Mouse (Mus musculus): ENCODE data around the gene Pbx3. TPM values are rescaled to one million over a fixed set of nuclear protein-coding genes. Genes with fewer than 3 reads are reported as not detected.

Gene Pbx3
- polyA plus RNA-seq, 1 experiment from 2014 or later = 56.6 TPM

GRCm38 (mm10) chr2:34240885-34241284, 132.1 kb downstream of the Pbx3 start:
- no peaks in the 10 kb centered on the region for H3K36me3 ChIP-seq
- no peaks in the 10 kb centered on the region for H3K27me3 ChIP-seq (ENCODE audit: insufficient read depth, poor library complexity, severe bottlenecking)
- peaks cover 38% of the 10 kb centered on the region for H3K4me1 ChIP-seq (replicated peaks)
- no peak overlapping the region for H3K4me3 ChIP-seq
- DNase-seq (ENCODE audit: low spot score) = no peak
- H3K9me3 ChIP-seq = no peaks in the 10 kb centered on the region
- no peak overlapping the region for H3K27ac ChIP-seq

- no peak overlapping the region for H3K4me3 ChIP-seq
- DNase-seq (ENCODE audit: low spot score) = no peak
- H3K9me3 ChIP-seq = no peaks in the 10 kb centered on the region
- H3K4me1 ChIP-seq (replicated peaks) = peaks cover 50% of the 10 kb centered on the region
- no peaks in the 10 kb centered on the region for H3K36me3 ChIP-seq
- H3K27me3 ChIP-seq (ENCODE audit: insufficient read depth, poor library complexity, severe bottlenecking) = no peaks in the 10 kb centered on the region
- 57% methylated on average over 4 of the region's 4 CpGs for WGBS
- H3K27ac ChIP-seq = no peak overlapping the region
These were observed 133.6 kb downstream of the Pbx3 start for GRCm38 (mm10) chr2:34239315-34239858.

DNA sequence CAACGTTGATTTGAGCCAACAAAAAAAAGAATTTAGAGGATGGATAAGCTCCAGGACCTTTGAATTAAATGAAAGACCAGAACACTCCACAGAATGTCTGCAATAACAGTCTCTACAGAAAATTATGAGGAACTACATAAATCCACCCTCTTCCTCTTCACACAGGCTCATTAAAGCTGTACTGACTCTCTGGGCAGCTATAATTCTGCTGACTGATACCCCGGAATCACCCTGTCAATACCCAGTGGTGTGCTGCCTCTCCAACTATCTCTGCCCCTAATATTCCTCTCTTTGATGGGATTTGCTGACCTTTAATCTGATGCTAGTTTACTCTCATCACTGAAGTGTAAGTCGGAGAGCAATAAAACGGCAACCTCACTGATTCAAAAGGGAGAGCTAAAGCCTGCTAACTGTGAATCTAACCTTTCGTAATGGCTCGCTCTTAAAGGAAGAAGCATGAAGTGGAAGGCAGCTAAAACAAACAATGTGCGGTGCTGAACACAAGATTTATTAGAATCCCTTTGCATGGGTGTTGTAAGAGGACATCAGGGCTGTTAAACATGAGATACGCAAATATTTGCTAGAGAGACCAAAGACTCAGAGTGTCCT, 137.4 kb downstream of the Pbx3 start:
- Histone ChIP-seq H3K4me3 (no peak overlapping the region), H3K9me3 (no peaks in the 10 kb centered on the region), H3K36me3 (no peaks in the 10 kb centered on the region), H3K27ac (no peak overlapping the region), H3K27me3 (ENCODE audit: insufficient read depth, poor library complexity, severe bottlenecking) (no peaks in the 10 kb centered on the region), H3K4me1 (replicated peaks) (peaks cover 68% of the 10 kb centered on the region)
- WGBS = 74% methylated on average over 8 of the region's 8 CpGs
- DNase-seq (ENCODE audit: low spot score) = no peak

DNA sequence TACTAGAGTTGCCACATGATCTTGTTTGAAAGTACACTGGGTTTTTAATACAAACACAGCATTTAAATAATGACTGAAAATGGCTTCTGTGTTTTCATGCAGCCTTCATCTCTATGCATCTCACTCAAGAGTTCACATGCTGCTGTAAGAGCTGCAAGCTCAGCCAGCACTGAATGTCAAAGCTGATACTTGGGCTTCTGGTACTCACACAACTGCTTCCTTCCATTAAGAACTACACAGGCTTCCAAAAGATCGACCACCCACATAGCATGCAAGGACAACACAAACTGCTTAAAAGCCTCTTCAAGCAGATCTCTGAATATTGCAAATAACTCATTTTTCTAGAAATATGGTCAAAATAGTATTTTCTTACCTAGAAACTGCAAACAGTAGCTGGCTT, 138.7 kb downstream of the Pbx3 start:
- Histone ChIP-seq H3K4me1 (replicated peaks) (peaks cover 63% of the 10 kb centered on the region), H3K27ac (no peak overlapping the region), H3K9me3 (no peaks in the 10 kb centered on the region), H3K36me3 (no peaks in the 10 kb centered on the region), H3K27me3 (ENCODE audit: insufficient read depth, poor library complexity, severe bottlenecking) (no peaks in the 10 kb centered on the region), H3K4me3 (no peak overlapping the region)
- DNase-seq (ENCODE audit: low spot score) = no peak
- 65% methylated on average over 1 of the region's 1 CpGs for WGBS

DNA sequence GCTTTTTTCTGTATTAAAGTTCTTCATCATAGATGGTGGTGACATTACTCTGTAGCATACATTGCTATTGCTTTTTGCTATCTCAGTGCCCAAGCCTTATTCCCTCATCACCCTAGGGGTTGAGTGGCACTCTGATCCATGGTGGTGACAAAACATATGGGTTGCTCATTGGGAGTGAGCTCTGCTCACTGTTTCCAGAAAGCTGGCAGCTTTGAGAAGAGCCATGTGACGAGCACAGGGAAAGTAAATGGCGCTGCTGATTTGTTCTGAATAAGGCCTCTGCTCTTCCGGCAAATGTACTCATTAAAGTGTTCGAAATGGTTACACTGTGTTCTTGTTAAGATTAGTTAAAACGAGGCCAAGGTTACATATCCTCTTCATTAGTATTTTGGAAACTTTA, 139.7 kb downstream of the Pbx3 start:
- H3K27ac ChIP-seq = no peak overlapping the region
- 86% methylated on average over 5 of the region's 5 CpGs for WGBS
- no peaks in the 10 kb centered on the region for H3K27me3 ChIP-seq (ENCODE audit: insufficient read depth, poor library complexity, severe bottlenecking)
- H3K4me1 ChIP-seq (replicated peaks) = peaks cover 62% of the 10 kb centered on the region
- H3K4me3 ChIP-seq = no peak overlapping the region
- DNase-seq (ENCODE audit: low spot score) = no peak
- H3K36me3 ChIP-seq = no peaks in the 10 kb centered on the region
- H3K9me3 ChIP-seq = no peaks in the 10 kb centered on the region

DNA sequence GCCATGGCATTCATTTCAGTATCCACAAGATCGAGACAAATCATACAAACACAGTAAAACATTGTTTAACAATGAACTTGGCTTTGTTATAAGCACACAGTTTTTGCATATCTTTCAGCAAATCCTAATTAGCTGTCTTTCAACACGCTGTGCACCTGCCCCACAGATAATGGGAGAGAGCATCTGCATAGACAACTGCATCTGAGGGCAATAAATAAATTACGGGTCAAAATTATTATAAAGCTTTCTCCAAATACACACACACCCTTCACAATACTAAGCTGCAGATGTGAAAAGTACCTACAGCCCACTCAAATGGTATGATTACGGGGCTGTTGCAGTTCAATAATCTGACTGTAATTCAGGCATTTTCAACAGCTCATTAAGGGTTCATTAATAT, 145.3 kb downstream of the Pbx3 start:
- H3K27ac ChIP-seq = no peak overlapping the region
- peaks cover 16% of the 10 kb centered on the region for H3K36me3 ChIP-seq
- no peak overlapping the region for H3K4me3 ChIP-seq
- no peak for DNase-seq (ENCODE audit: low spot score)
- no peaks in the 10 kb centered on the region for H3K27me3 ChIP-seq (ENCODE audit: insufficient read depth, poor library complexity, severe bottlenecking)
- H3K4me1 ChIP-seq (replicated peaks) = peaks cover 49% of the 10 kb centered on the region
- WGBS = 87% methylated on average over 4 of the region's 4 CpGs
- no peaks in the 10 kb centered on the region for H3K9me3 ChIP-seq

DNA sequence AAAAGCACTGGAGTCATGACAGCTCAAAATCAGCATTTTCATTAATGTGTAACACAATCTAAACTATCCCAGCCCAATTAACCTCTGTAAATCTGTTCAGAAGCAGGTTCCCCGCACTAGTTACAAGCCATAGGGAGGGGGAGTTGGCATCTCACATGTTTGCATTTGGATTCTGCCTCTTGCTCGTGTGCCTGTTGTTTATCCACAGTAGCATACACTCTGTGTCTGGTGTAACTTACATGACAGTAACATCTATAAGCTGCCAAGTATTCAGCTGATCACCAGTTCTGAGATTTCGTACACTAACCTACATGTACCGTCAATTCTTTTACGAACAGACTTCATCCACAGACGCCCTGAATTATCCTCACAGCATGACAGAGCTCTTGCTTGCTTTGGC, 147.5 kb downstream of the Pbx3 start:
- Histone ChIP-seq H3K36me3 (peaks cover 18% of the 10 kb centered on the region), H3K27me3 (ENCODE audit: insufficient read depth, poor library complexity, severe bottlenecking) (no peaks in the 10 kb centered on the region), H3K4me1 (replicated peaks) (peaks cover 33% of the 10 kb centered on the region), H3K4me3 (no peak overlapping the region), H3K9me3 (no peaks in the 10 kb centered on the region), H3K27ac (no peak overlapping the region)
- WGBS = 66% methylated on average over 6 of the region's 6 CpGs
- no peak for DNase-seq (ENCODE audit: low spot score)

- WGBS = 85% methylated on average over 3 of the region's 3 CpGs
- DNase-seq (ENCODE audit: low spot score) = no peak
- no peaks in the 10 kb centered on the region for H3K27me3 ChIP-seq (ENCODE audit: insufficient read depth, poor library complexity, severe bottlenecking)
- no peak overlapping the region for H3K27ac ChIP-seq
- H3K4me1 ChIP-seq (replicated peaks) = peaks cover 11% of the 10 kb centered on the region
- H3K9me3 ChIP-seq = no peaks in the 10 kb centered on the region
- no peak overlapping the region for H3K4me3 ChIP-seq
- peaks cover 18% of the 10 kb centered on the region for H3K36me3 ChIP-seq
These were observed 151.5 kb downstream of the Pbx3 start for GRCm38 (mm10) chr2:34221477-34221876.

DNA sequence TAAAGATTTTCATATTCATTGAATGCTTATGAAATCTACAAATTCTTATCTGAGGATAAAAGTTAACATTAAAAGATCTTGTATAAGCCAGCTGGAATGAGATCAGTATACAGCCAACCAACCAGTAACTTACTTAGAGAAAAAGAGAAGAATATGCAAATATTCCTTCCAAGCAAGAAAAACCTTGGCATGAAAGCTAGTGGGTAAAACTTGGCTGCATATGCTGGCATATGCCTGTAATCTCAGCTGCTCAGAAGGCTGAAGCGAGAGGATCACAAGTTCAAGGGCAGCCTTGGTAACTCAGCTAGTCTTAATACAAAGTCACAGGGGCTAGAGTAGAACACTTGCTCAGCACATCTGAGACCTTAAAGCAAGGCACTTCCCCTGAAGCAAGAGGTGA, 153.8 kb downstream of the Pbx3 start:
- Histone ChIP-seq H3K9me3 (no peaks in the 10 kb centered on the region), H3K4me3 (no peak overlapping the region), H3K4me1 (replicated peaks) (no peaks in the 10 kb centered on the region), H3K36me3 (peaks cover 15% of the 10 kb centered on the region), H3K27ac (no peak overlapping the region), H3K27me3 (ENCODE audit: insufficient read depth, poor library complexity, severe bottlenecking) (no peaks in the 10 kb centered on the region)
- WGBS = 94% methylated on average over 1 of the region's 1 CpGs
- DNase-seq (ENCODE audit: low spot score) = no peak

- 90% methylated on average over 5 of the region's 5 CpGs for whole genome bisulfite sequencing
- DNase-seq (ENCODE audit: low spot score) = no peak
- H3K4me3 ChIP-seq = no peak overlapping the region
- H3K36me3 ChIP-seq = peaks cover 14% of the 10 kb centered on the region
- no peaks in the 10 kb centered on the region for H3K4me1 ChIP-seq (replicated peaks)
- H3K27ac ChIP-seq = no peak overlapping the region
- no peaks in the 10 kb centered on the region for H3K27me3 ChIP-seq (ENCODE audit: insufficient read depth, poor library complexity, severe bottlenecking)
- H3K9me3 ChIP-seq = no peaks in the 10 kb centered on the region
These were observed 155.3 kb downstream of the Pbx3 start for GRCm38 (mm10) chr2:34217596-34217995.

GRCm38 (mm10) chr2:34215496-34215895, 157.4 kb downstream of the Pbx3 start:
- Histone ChIP-seq H3K27ac (no peak overlapping the region), H3K9me3 (no peaks in the 10 kb centered on the region), H3K4me1 (replicated peaks) (no peaks in the 10 kb centered on the region), H3K36me3 (peaks cover 32% of the 10 kb centered on the region), H3K4me3 (no peak overlapping the region), H3K27me3 (ENCODE audit: insufficient read depth, poor library complexity, severe bottlenecking) (no peaks in the 10 kb centered on the region)
- no peak for DNase-seq (ENCODE audit: low spot score)
- WGBS = 84% methylated on average over 5 of the region's 5 CpGs

GRCm38 (mm10) chr2:34212418-34212817, 160.5 kb downstream of the Pbx3 start:
- Histone ChIP-seq H3K4me1 (replicated peaks) (no peaks in the 10 kb centered on the region), H3K27me3 (ENCODE audit: insufficient read depth, poor library complexity, severe bottlenecking) (no peaks in the 10 kb centered on the region), H3K36me3 (peaks cover 46% of the 10 kb centered on the region), H3K4me3 (no peak overlapping the region), H3K9me3 (no peaks in the 10 kb centered on the region), H3K27ac (no peak overlapping the region)
- 92% methylated on average over 1 of the region's 1 CpGs for WGBS
- DNase-seq (ENCODE audit: low spot score) = no peak

DNA sequence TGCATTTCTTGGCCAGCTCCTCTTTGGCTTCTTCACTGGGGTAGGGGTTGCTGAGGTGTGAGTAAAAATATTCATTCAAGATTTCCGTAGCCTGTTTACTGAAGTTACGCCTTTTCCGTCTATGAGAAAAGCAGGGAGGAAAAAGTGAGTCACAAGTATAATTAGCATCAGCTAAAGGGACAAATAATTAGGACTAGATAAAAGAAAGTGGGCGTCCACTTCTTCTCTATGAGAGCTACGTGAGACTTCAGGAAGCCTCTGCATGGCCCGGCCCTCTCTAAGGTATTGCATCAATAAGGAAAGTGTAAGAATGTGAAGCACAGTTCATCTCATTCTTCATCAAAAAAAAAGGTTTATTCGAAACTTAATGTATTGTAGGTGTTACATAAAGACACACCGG, 168.1 kb downstream of the Pbx3 start:
- Histone ChIP-seq H3K27ac (no peak overlapping the region), H3K27me3 (ENCODE audit: insufficient read depth, poor library complexity, severe bottlenecking) (no peaks in the 10 kb centered on the region), H3K4me1 (replicated peaks) (no peaks in the 10 kb centered on the region), H3K36me3 (peaks cover 48% of the 10 kb centered on the region), H3K4me3 (no peak overlapping the region), H3K9me3 (no peaks in the 10 kb centered on the region)
- WGBS = 95% methylated on average over 8 of the region's 8 CpGs
- no peak for DNase-seq (ENCODE audit: low spot score)

DNA sequence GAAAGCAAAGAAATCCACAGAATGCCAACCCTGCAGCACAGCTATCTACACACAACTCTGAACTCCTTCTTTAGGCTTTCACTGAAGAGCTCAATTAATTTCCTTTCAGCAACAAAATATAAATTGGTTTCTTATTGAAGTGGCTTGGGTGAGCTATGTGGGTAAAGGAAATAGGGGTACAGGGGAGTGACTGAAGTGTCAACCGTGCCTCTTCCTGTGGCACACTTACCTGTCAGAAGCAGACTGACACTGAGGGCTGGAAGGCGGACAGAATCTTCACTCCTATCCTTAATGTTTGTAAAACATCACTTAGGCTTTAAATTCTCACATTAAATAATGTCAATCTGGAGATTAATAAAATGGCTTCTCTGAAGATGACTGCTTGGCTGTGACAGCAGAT, 168.6 kb downstream of the Pbx3 start:
- H3K4me3 ChIP-seq = no peak overlapping the region
- 94% methylated on average over 2 of the region's 2 CpGs for WGBS
- no peaks in the 10 kb centered on the region for H3K27me3 ChIP-seq (ENCODE audit: insufficient read depth, poor library complexity, severe bottlenecking)
- H3K27ac ChIP-seq = no peak overlapping the region
- no peaks in the 10 kb centered on the region for H3K4me1 ChIP-seq (replicated peaks)
- peaks cover 46% of the 10 kb centered on the region for H3K36me3 ChIP-seq
- no peak for DNase-seq (ENCODE audit: low spot score)
- H3K9me3 ChIP-seq = no peaks in the 10 kb centered on the region
